Mouse (Mus musculus): ENCODE data around the gene Fbp2.
A peak's percentile ranks its signal among the peaks of the same experiment; 100 is the strongest.

The Fbp2 gene

GRCm38 (mm10) chr13:62857941-62858915, at the start of gene Fbp2:
Gene Fbp2 (minus strand): TSS chr13:62858422.
- no peak for DNase-seq (ENCODE audit: low spot score in 2 of 2)

GRCm38 (mm10) chr13:62907527-62908162, 49.4 kb upstream of the Fbp2 start:
- no peak for DNase-seq (ENCODE audit: low spot score in 2 of 2)

GRCm38 (mm10) chr13:62901139-62901538, 42.9 kb upstream of the Fbp2 start:
- DNase-seq (ENCODE audit: low spot score in 2 of 2) = no peak

DNA sequence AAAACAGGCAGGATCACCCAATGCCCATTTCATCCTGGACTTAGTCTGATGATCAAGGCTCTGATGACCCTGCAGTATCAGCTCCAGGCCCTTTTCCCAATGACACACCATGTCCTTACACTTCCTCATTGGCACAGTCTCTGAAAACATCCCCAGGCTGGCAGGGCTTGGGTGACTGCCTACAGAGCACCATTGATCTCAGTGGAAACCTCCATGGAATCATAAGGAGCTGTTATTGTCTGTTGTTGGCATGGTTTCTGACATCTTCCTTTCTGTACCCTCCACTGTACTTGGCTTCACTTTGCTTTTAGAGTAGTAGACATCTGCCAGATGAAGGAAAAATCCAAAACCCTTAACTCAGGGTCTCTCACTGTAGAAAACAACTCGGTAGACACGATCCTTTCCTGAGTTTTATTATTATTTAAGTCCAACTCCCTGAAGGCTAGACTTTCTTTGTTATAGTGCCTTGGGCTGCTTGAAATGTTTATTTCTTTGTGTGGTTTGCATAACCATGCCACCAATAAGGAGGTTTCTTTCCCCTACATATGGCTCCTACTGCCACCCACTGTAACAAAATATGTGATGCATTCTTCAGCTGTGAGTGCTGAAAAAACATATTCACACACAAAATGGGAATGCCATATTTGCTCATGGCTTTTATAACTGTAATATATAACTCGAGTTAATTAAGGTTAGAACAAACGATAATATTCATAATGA, 39.9 kb upstream of the Fbp2 start:
- DNase-seq (ENCODE audit: low spot score in 2 of 2) = peak in 1 of 2 experiments; percentile 40

DNA sequence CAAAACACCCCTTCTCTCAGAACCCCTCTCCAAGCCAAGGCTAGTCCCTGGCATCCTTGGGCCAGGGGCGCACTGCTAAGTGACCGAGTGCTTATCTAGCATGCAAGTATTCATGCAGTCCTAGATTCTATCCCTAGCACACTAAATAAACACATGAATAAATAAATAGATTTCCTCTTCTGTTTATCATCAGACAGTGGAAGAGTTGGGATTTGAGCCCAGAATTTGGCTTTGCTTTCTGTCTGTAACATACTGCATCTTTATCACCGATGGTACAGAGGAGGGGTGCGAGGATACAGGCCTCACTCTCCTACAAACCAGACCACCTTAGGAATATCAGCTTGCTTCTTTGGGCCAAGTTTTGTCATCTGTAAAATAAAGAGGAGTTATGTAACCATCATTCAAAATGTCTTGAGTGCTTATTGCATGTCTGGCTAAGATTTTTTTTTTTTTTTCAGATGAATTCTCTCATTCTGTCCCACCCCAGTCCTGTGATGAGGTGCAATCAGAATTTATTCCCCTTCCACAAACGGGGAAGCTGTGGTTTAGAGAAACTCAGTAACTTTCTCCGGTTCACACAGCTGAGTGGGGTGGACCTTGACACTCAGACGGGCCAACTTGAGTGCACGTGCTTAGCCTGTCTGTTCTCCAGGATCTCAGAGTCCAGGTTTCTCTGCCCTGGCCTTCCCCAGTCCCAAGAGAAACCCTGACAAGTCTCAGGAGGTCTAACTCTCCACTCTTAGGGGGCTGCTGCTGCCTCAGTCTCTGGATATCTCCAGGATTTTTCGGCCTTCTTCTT, 35.0 kb upstream of the Fbp2 start:
- DNase-seq (ENCODE audit: low spot score in 2 of 2) = no peak

DNA sequence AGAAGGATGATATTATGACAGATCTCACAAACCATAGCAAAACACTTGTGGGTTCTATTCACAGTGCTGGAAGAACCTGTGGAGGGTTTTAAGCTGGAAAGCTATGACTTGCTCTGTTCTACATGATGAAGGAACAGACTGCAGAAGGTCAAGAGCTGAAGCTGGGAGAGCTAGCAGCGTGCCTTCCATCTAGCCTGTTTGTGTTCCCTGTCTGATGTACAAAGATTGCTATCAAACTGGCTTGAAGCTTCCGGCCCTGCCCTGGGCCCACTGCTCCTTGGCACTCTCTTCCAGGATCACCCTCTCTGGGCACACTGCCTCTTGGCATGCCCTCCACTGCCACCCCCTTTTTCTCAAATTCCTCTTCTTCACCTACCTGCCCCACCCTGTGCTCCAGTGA, 31.1 kb upstream of the Fbp2 start:
- no peak for DNase-seq (ENCODE audit: low spot score in 2 of 2)

DNA sequence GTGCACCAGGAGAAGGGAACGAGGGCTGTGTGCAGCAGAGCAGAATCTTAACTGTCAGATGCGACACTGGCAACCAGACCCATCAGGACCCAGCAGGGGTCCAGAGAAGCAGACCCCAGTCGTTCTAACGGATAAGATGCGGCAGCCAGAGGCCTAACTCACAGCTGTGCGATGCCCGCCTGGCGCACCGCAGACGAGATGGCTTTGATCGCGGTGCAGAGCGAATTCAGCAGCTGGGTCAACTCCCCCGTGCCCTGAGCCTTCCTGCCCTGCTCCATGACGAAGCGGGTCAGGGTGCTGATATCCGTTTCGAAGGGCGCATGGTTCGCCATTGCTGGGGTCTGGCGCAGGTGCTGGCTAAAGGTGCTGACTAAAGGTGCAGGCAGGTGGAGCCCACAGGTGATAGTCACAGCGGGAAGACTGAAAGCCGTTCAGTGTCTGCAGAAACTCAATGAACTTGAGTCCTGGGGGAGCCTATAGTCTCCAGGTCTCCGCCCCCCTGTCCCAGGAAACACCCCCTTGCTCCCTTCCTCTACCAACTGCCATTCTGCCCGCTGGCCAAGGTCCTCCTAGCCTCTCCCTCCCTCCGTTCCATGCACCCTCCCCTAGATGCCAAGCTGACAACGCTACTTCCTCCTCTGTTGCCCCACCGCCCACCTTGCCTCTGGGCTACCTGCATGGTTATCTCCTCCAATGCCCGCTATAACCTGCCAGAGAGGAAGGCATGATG, 29.7 kb upstream of the Fbp2 start, which contains the start of gene Fbp1:
Gene Fbp1 (minus strand): TSS at position 571 of the 730 bp plus-strand sequence.
- DNase-seq (ENCODE audit: low spot score in 2 of 2) = no peak

DNA sequence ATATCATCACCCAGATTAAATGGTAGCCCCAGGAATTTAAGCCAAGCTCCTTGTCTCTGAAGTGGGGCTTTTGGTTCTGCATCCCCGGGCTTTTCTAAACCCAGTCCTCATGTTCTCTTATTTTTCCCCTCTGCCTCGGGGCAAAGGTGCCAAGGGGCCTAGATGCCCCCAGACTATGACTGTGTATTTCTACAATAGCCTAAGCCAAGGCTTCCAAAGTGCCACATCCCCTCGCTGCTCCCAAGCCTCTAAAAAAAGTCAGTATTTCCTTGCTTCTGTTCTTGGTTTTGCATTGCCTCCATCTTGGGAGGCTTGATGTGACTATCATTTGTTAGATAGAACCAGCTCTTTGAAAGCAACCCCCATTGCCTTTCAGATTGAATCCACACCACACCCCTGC, 26.3 kb upstream of the Fbp2 start:
- no peak for DNase-seq (ENCODE audit: low spot score in 2 of 2)

GRCm38 (mm10) chr13:62883925-62884324, 25.7 kb upstream of the Fbp2 start:
- no peak for DNase-seq (ENCODE audit: low spot score in 2 of 2)

DNA sequence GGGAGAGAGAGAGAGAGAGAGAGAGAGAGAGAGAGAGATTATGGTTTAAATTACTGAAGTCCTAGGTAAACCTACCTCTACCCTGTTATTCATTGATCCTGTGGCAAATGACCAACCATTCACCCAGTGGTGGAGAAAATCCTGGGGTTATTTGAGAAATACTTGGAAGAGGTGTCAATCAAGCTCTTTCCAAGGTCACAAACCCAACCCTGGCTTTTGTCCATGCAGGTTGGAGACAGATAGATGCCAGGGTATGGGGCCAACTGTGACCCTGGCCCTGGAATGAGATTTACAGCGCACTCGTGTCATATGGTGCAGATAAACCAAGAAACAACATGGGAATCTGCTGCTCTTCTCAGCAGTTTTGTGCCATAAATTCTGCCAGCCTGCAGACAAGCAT, 25.2 kb upstream of the Fbp2 start:
- no peak for DNase-seq (ENCODE audit: low spot score in 2 of 2)

DNA sequence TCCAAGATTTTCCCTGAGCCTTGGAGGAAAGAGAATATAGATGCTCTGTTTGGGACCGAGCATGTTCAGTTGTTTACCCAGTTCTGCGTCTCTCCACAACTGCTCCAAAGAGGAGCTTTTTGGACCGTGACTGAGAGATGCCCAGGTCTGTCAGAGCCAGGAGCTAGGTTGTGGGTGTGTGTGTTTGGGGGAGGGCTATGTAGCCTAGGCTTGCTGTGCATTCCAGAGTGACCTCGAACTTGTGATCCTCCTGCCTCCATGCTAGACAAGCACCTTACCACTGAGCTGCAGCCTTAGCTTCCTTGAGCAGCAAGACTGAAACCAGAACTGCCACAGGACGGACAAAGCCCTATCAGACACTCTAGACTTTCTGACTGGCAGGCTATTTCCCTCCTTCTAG, 24.6 kb upstream of the Fbp2 start:
- DNase-seq (ENCODE audit: low spot score in 2 of 2) = no peak

DNA sequence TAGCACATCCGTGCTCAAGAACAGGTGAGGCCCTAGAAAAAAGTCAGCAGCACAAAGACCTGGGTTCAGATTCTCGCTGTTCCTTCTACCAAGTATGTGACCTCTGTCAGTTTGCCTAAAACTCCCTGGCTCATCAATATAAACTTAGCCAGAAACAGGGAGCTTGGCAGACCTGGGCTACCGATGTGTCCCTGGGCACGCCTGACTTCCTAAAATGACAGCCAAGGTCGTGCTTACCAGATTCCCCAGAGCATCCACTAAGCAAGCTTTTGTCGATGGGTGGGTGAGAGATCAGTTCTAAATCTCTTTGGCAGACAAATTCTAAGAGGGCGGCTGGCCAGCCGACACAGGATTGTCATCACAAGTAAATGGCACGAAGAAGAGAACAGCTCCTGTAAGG, 23.1 kb upstream of the Fbp2 start:
- no peak for DNase-seq (ENCODE audit: low spot score in 2 of 2)

GRCm38 (mm10) chr13:62879831-62880615, 21.8 kb upstream of the Fbp2 start:
- DNase-seq (ENCODE audit: low spot score in 2 of 2) = no peak

DNA sequence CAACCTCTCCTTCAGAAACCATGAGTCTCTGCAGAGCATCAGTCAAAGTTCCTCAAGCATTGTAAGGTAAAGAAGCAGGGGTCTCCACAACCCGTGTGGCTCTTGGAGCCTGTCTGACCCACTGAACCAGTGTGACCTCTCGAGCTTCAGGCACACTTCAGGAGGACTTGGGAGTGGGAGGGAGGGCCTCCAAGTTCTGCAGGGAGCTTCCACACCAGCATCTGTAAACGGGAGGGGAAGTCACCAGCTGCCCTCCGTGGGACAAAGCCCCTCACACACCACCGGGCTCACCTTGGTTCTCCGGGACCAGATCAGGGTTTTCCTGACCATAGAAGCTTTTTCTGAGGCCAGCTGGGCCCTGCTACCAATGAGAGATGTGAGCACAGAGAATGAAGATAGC, 21.2 kb upstream of the Fbp2 start:
- DNase-seq (ENCODE audit: low spot score in 2 of 2) = no peak

DNA sequence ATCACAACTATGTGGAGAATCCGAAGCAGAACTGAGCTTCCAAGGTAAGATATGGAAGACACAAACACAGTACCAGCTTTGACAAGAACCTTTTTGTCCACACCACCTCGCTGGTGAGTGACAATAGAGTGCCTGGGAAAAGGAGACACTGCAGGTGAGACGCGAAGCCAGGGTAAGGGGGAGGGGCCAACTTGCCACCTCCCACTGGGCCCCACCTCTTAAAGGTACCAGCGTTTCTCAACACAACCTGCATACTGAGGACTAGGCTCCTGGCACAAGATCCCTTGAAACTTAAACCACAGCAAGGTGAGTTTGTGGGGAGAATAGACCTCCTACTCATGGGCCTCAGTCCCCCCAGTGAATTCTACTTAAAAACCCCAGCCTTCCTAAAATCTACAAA, 19.0 kb upstream of the Fbp2 start:
- no peak for DNase-seq (ENCODE audit: low spot score in 2 of 2)

DNA sequence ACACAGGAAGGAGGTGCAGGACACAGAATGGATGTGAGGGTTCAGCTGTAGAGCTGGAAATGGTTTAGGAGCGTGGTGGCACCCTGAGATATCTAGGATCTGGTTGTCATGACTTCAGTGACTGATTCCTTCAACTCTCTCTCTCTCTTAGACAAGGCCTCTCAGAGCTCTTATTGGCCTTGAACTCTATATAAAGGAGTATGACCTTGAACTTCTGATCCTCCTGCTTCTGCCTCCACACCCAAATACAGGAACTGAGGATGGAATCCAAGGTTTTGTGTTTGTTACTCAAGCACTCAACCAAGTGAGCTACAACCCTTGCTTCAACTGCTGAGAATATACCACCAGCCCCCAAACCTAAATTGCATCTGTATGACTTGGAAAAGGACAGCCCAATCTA, 17.9 kb upstream of the Fbp2 start:
- no peak for DNase-seq (ENCODE audit: low spot score in 2 of 2)

DNA sequence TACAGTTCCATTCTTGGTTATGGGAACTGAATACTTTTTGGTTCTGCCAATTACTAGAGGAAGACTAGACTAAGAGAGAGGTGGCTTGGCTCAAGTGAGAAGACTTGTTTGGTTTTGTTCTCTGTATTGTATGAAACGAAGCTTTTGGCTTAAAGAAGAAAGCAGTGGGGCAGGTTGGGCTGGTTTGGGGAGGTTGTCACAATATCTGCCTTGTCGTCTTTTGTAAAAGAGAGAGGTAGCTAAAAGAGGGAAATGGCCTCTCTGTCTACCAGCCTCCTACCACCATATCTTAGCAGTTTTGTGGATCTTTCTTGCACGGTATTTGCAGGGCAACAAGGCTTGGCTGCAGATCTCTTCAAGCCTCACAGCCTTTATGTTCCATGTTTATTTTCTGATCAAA, 14.0 kb upstream of the Fbp2 start:
- DNase-seq (ENCODE audit: low spot score in 2 of 2) = no peak

GRCm38 (mm10) chr13:62870605-62871004, 12.4 kb upstream of the Fbp2 start:
- no peak for DNase-seq (ENCODE audit: low spot score in 2 of 2)

- DNase-seq (ENCODE audit: low spot score in 2 of 2) = no peak
Measured at GRCm38 (mm10) chr13:62866817-62867216, 8.6 kb upstream of the Fbp2 start.
